Mouse (Mus musculus) brain, embryonic 14.5 days (tissue): Measurements from ENCODE around the gene Magt1.

Source experiments
- CTCF ChIP-seq: fragments of 200-500 bp; IDR thresholded peaks from 2 replicates; pipeline ENCODE4 v1.5.1; 2012; ENCODE audit warnings: inconsistent platforms, mild to moderate bottlenecking, moderate library complexity, borderline replicate concordance; ENCODE audit not compliant: insufficient read depth, insufficient read length; ENCODE audit errors: extremely low read depth
- POLR2A ChIP-seq: fragments of 200-500 bp; IDR thresholded peaks from 2 replicates; pipeline ENCODE4 v1.6.1; 2012; ENCODE audit warnings: mild to moderate bottlenecking, inconsistent platforms, borderline replicate concordance; ENCODE audit not compliant: poor library complexity, insufficient read depth, insufficient read length, severe bottlenecking; ENCODE audit errors: extremely low read depth

- no peak for TF ChIP-seq CTCF
- no peak for TF ChIP-seq POLR2A
Measured at GRCm38 (mm10) chrX:106017102-106017501, 5.4 kb upstream of the Magt1 start.
